Mouse (Mus musculus): ENCODE data around the gene Msi2. TPM values are rescaled to one million over a fixed set of nuclear protein-coding genes. Genes with fewer than 3 reads are reported as not detected.

Msi2 gene
- polyA plus RNA-seq, 1 experiment = 21.9 TPM

DNA sequence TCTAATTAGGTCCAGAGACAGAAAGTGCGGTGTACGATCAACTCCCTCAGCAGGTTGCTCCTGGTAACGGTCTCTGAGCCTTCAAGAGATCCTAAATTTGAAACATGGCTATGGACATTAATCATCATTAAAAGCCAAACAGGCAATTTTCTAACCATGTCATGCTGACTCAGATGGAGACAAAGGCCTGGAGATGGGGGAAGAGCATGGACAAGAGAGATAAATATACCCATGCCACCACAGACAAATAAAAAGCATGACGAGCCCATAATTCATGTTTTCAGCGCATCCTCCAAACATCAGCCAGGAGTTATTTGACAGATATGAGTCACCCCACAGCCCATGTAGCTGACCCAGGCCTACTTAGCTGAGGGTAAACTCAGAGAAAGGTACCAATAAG, 145.3 kb downstream of the Msi2 start:
- TF ChIP-seq CTCF (IDR thresholded peaks at IDR 0.05; ENCODE audit: control insufficient read depth, insufficient read depth, low read length) = no peak
- no peak for TF ChIP-seq POLR2A (IDR thresholded peaks at IDR 0.05; ENCODE audit: borderline replicate concordance, control insufficient read depth, low read depth, low read length)

DNA sequence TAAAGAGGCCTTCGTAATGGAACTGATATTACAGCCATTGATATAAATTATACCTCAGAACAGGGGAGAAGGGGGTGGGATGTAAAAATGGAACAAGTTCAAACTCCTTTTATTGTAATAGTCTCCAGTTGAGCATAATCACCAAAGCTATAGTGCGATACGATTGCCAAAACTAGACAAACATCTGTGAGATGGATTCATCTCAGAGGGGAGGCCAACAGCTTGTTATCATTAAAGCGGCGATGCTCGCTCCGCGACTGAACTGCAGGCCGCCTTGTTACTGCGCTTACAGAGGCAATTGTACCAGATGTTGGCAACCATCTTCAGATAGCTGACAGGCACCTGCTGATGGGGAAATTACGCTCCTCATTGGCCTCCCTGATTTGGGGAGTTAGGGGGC, 145.9 kb downstream of the Msi2 start:
- 78% methylated on average over 11 of the region's 11 CpGs for WGBS
- H3K4me3 ChIP-seq (replicated peaks; ENCODE audit: control insufficient read depth, low read depth, low read length) = no peak overlapping the region
- TF ChIP-seq POLR2A (IDR thresholded peaks at IDR 0.05; ENCODE audit: borderline replicate concordance, control insufficient read depth, low read depth, low read length) (no peak), CTCF (IDR thresholded peaks at IDR 0.05; ENCODE audit: control insufficient read depth, insufficient read depth, low read length) (no peak)
- H3K4me1 ChIP-seq (ENCODE audit: control insufficient read depth, insufficient read depth, low read length) = no peaks in the 10 kb centered on the region; the same call in 1 of the 2 replicates
- no peak overlapping the region for H3K27ac ChIP-seq (ENCODE audit: control insufficient read depth, insufficient read depth, low read depth, low read length, poor library complexity)

More for the DNA sequence above, 145.3 kb downstream of the Msi2 start:
- 83% methylated on average over 5 of the region's 5 CpGs for WGBS
- Histone ChIP-seq H3K4me1 (ENCODE audit: control insufficient read depth, insufficient read depth, low read length) (no peaks in the 10 kb centered on the region; the same call in 1 of the 2 replicates), H3K27ac (ENCODE audit: control insufficient read depth, insufficient read depth, low read depth, low read length, poor library complexity) (no peak overlapping the region), H3K4me3 (replicated peaks; ENCODE audit: control insufficient read depth, low read depth, low read length) (no peak overlapping the region)

DNA sequence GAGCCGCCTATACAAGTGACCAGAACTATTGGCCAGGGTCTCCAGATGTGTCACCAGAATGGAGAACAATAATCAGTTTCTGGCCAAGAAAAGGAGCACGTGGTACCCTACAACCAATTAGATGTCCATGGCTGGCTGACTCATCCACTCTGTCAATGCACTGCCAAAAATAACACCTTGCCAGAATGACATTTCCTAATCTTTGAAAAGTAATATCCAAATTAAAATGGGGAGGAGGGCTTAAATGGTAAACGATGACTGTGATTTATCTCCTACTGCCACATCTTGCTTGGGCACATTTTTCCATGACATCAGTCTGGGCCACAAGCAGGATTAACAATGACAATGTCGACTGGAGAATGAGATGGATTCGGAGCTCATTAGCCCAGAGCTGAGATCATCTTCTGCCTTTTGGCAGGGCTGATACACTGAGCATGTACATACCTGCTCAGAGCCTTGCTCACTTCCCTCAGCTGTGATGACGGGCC, 147.6 kb downstream of the Msi2 start:
- Histone ChIP-seq H3K4me3 (replicated peaks; ENCODE audit: control insufficient read depth, low read depth, low read length) (no peak overlapping the region), H3K4me1 (ENCODE audit: control insufficient read depth, insufficient read depth, low read length) (no peaks in the 10 kb centered on the region; the same call in 1 of the 2 replicates), H3K27ac (ENCODE audit: control insufficient read depth, insufficient read depth, low read depth, low read length, poor library complexity) (no peak overlapping the region)
- TF ChIP-seq POLR2A (IDR thresholded peaks at IDR 0.05; ENCODE audit: borderline replicate concordance, control insufficient read depth, low read depth, low read length) (no peak), CTCF (IDR thresholded peaks at IDR 0.05; ENCODE audit: control insufficient read depth, insufficient read depth, low read length) (no peak)
- 85% methylated on average over 6 of the region's 6 CpGs for WGBS

DNA sequence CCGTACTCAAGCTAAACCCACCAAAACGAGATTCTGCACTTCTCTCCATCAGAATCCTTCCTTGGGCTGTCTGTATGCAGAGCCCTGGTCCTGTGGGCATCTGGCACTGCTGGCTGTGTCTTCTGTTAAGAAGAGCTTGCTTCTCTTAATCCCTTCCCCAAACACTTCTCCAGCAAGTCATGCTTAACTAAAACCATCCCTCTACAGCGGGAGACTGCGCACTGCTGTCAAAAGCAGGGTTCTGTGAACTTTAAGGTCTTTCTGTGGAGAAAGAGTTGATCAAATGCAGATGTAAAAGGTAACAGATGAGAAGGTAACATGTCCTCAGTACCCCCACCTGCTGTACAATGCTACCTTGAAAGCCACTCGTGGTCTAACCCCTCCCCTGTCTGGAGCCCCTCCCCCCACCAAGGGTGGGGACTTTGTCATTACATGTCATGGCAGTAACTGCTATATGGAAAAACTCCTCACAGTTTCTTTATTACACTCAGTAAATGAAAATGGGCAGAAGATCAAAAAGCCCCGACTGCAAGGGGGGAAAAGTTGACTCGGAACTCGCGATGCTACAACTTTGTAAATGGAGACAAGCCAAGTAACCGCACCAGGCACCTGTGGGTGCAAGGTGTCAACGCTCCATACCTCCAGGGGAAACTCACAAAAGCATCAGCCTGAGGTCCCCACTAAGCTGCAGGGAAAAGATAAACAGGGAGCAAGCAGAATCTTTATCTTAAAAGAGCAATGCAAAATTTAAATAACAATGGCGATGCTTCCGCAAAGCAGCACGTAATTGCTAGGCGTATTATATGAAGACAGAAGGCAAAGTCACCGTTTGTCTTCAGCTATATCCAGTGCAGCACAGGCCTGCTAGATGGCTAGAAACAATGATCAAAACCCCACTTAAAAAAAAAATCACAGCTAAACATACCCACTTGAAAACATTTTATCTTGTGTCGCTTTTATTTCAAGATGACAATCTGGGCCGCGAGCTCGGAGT, 151.4 kb downstream of the Msi2 start:
- Histone ChIP-seq H3K4me3 (replicated peaks; ENCODE audit: control insufficient read depth, low read depth, low read length) (no peak overlapping the region), H3K27ac (ENCODE audit: control insufficient read depth, insufficient read depth, low read depth, low read length, poor library complexity) (no peak overlapping the region), H3K4me1 (ENCODE audit: control insufficient read depth, insufficient read depth, low read length) (no peaks in the 10 kb centered on the region)
- TF ChIP-seq CTCF (IDR thresholded peaks at IDR 0.05; ENCODE audit: control insufficient read depth, insufficient read depth, low read length) = no peak
- TF ChIP-seq POLR2A (IDR thresholded peaks at IDR 0.05; ENCODE audit: borderline replicate concordance, control insufficient read depth, low read depth, low read length) = no peak
- WGBS = 82% methylated on average over 20 of the region's 20 CpGs

DNA sequence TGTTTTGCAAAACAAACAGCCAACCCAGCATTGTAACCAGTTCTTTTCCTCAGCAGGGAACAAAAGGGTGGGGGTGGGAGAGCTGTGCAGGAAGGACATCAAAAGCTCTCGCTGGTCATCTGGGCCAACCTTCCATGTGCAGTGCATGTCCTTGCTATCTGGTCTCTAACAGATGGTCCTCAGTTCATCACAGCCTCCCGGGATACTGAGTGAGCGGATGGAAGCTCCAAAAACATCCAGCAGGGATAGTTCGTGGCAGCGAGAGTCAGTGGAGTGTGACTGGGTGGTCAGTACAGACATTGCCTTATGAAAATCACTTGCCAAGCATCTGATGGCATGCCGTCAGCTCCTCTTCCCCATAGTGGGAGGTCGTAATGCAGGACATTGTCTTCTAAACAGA, 153.5 kb downstream of the Msi2 start:
- TF ChIP-seq CTCF (IDR thresholded peaks at IDR 0.05; ENCODE audit: control insufficient read depth, insufficient read depth, low read length) = no peak
- no peak for TF ChIP-seq POLR2A (IDR thresholded peaks at IDR 0.05; ENCODE audit: borderline replicate concordance, control insufficient read depth, low read depth, low read length)
- no peak overlapping the region for H3K4me3 ChIP-seq (replicated peaks; ENCODE audit: control insufficient read depth, low read depth, low read length)
- no peak overlapping the region for H3K27ac ChIP-seq (ENCODE audit: control insufficient read depth, insufficient read depth, low read depth, low read length, poor library complexity)
- WGBS = 88% methylated on average over 7 of the region's 7 CpGs
- no peaks in the 10 kb centered on the region for H3K4me1 ChIP-seq (ENCODE audit: control insufficient read depth, insufficient read depth, low read length)

DNA sequence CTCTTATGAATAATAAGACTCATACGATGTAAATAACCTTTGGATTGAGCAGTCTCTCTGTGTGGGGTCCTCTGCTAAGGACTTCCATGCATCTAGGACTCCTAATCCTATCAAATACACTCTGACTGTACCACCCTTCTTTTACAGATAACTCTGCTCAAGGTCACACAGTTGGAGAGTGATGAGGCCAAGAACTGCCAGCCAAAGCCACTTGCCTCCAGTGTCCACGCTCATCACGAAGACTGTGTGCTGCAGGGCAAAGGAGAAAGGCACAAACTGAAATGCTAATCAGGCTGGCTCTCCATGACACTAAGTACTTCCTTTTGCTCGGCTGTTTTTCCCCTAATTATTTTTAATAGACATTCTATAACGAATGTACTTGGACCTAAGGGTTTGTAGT, 153.9 kb downstream of the Msi2 start:
- 77% methylated on average over 5 of the region's 5 CpGs for WGBS
- no peak overlapping the region for H3K4me3 ChIP-seq (replicated peaks; ENCODE audit: control insufficient read depth, low read depth, low read length)
- no peak overlapping the region for H3K27ac ChIP-seq (ENCODE audit: control insufficient read depth, insufficient read depth, low read depth, low read length, poor library complexity)
- no peak for TF ChIP-seq POLR2A (IDR thresholded peaks at IDR 0.05; ENCODE audit: borderline replicate concordance, control insufficient read depth, low read depth, low read length)
- no peak for TF ChIP-seq CTCF (IDR thresholded peaks at IDR 0.05; ENCODE audit: control insufficient read depth, insufficient read depth, low read length)
- no peaks in the 10 kb centered on the region for H3K4me1 ChIP-seq (ENCODE audit: control insufficient read depth, insufficient read depth, low read length)

DNA sequence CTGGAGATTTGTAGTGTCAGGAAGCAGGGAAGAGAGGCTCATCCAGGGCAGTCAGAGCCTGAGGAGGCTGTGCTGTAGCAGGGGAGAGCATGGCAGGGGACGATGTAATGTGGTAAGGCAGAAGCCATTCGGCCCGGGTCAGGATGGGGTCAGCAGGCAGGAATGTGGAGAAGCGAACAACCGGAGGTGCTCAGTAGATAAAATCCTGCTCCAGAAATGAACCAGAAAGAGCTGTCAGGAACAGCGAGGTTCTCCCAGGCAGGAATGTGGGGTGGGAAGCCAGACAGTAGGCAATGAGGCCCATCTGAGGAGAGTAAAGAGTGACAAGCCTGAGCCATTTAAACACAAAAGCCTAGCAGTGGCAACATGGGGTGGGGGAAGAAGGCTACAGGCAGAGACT, 157.1 kb downstream of the Msi2 start:
- no peak overlapping the region for H3K4me3 ChIP-seq (replicated peaks; ENCODE audit: control insufficient read depth, low read depth, low read length)
- peaks cover 4% of the 10 kb centered on the region for H3K4me1 ChIP-seq (ENCODE audit: control insufficient read depth, insufficient read depth, low read length)
- no peak for TF ChIP-seq POLR2A (IDR thresholded peaks at IDR 0.05; ENCODE audit: borderline replicate concordance, control insufficient read depth, low read depth, low read length)
- no peak for TF ChIP-seq CTCF (IDR thresholded peaks at IDR 0.05; ENCODE audit: control insufficient read depth, insufficient read depth, low read length)
- 85% methylated on average over 6 of the region's 6 CpGs for WGBS
- no peak overlapping the region for H3K27ac ChIP-seq (ENCODE audit: control insufficient read depth, insufficient read depth, low read depth, low read length, poor library complexity)

DNA sequence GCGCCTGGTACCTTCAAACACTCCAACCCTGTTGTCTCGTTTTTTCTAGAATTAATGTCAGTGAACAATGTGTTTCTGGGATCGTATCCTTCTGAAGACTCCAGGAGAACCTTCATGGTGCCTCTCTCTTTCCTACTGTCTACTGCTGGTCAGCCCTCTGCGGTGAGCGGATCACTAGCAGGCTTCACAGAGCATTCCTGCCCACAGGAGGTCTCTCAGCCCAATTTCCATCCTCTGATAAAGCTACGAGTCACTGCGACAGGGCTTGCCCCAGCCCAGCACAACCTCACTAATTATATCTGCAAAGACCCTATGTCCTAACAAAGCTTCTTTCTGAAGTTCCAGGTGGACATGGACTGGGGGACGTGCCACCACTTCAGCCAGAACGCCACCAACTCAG, 157.7 kb downstream of the Msi2 start:
- Histone ChIP-seq H3K4me1 (ENCODE audit: control insufficient read depth, insufficient read depth, low read length) (peaks cover 4% of the 10 kb centered on the region), H3K27ac (ENCODE audit: control insufficient read depth, insufficient read depth, low read depth, low read length, poor library complexity) (no peak overlapping the region), H3K4me3 (replicated peaks; ENCODE audit: control insufficient read depth, low read depth, low read length) (no peak overlapping the region)
- no peak for TF ChIP-seq CTCF (IDR thresholded peaks at IDR 0.05; ENCODE audit: control insufficient read depth, insufficient read depth, low read length)
- WGBS = 90% methylated on average over 9 of the region's 9 CpGs
